Mouse (Mus musculus) limb, embryonic 13.5 days (tissue): ENCODE results near the gene Gosr1. TPM values are rescaled to one million over a fixed set of nuclear protein-coding genes. Genes with fewer than 3 reads are reported as not detected.

Experiments used
- ATAC-seq: fragments of 200-750 bp; cut with Nextera tagmentation; 2 replicates; pipeline ENCODE4 v1.8.0; 2017; ENCODE audit warnings: low read depth, moderate number of reproducible peaks, moderate TSS enrichment; ENCODE audit not compliant: low FRiP score
- H3K27ac ChIP-seq: fragments of 300-500 bp; sonication (generic); 2 replicates; pipeline ENCODE4 v1.5.1; 2015; ENCODE audit warnings: inconsistent platforms, mild to moderate bottlenecking, moderate library complexity
- H3K27me3 ChIP-seq: fragments of 300-500 bp; sonication (generic); 2 replicates; pipeline ENCODE4 v1.6.1; 2015; ENCODE audit warnings: mild to moderate bottlenecking, inconsistent platforms
- H3K36me3 ChIP-seq: fragments of 300-500 bp; sonication (generic); 2 replicates; pipeline ENCODE4 v1.6.1; 2015; ENCODE audit warnings: inconsistent platforms, mild to moderate bottlenecking, moderate library complexity
- H3K4me1 ChIP-seq: fragments of 300-500 bp; sonication (generic); 2 replicates; pipeline ENCODE4 v1.6.1; 2015; ENCODE audit warnings: inconsistent platforms
- H3K4me2 ChIP-seq: fragments of 300-500 bp; sonication (generic); replicated peaks from 2 replicates; pipeline ENCODE4 v1.6.1; 2015; ENCODE audit warnings: inconsistent platforms, mild to moderate bottlenecking, moderate library complexity
- H3K4me3 ChIP-seq: fragments of 300-500 bp; sonication (generic); 2 replicates; pipeline ENCODE4 v1.5.1; 2015; ENCODE audit warnings: moderate library complexity, mild to moderate bottlenecking, inconsistent platforms
- H3K9ac ChIP-seq: fragments of 300-500 bp; sonication (generic); 2 replicates; pipeline ENCODE4 v1.6.1; 2015; ENCODE audit warnings: mild to moderate bottlenecking, inconsistent platforms
- H3K9me3 ChIP-seq: fragments of 300-500 bp; sonication (generic); 2 replicates; pipeline ENCODE4 v1.6.1; 2016; ENCODE audit warnings: inconsistent platforms
- WGBS: fragments of 180-500 bp; shearing (Covaris S2); methylation state at CpG from one replicate; pipeline ENCODE4 v1.1.7; 2015; 5-methylcytosine and 5-hydroxymethylcytosine counted together
- polyA plus RNA-seq: library from polyadenylated mRNA; unstranded; fragments of >200 nt; fragmentation: Nextera tagmentation; extraction: Ambion mirVana; gene quantifications from 2 replicates; pipeline ENCODE4 v1.2.1, GENCODE M21; 2015

Gene Gosr1
- polyA plus RNA-seq, 1 experiment from 2014 or later = 24.0 TPM

GRCm38 (mm10) chr11:76775533-76775932 lies 12.2 kb upstream of the Gosr1 start:
- no peak for ATAC-seq
- H3K9ac ChIP-seq = no peak overlapping the region
- no peak overlapping the region for H3K4me2 ChIP-seq
- H3K27me3 ChIP-seq = no peaks in the 10 kb centered on the region
- no peaks in the 10 kb centered on the region for H3K9me3 ChIP-seq
- H3K36me3 ChIP-seq = peaks cover 9% of the 10 kb centered on the region
- no peak overlapping the region for H3K4me3 ChIP-seq
- no peak overlapping the region for H3K27ac ChIP-seq
- 85% methylated on average over 8 of the region's 8 CpGs for WGBS
- peaks cover 9% of the 10 kb centered on the region; the same call in 1 of the 2 replicates for H3K4me1 ChIP-seq

- no peak for ATAC-seq
- no peak overlapping the region for H3K4me2 ChIP-seq
- 60% methylated on average over 3 of the region's 3 CpGs for WGBS
Observed at GRCm38 (mm10) chr11:76773811-76774210, 10.4 kb upstream of the Gosr1 start.

GRCm38 (mm10) chr11:76770566-76770965 lies 7.2 kb upstream of the Gosr1 start:
- Histone ChIP-seq H3K4me1 (peaks cover 9% of the 10 kb centered on the region; the same call in 1 of the 2 replicates), H3K9ac (no peak overlapping the region), H3K4me3 (no peak overlapping the region), H3K27me3 (no peaks in the 10 kb centered on the region; the same call in 1 of the 2 replicates), H3K27ac (no peak overlapping the region), H3K4me2 (no peak overlapping the region), H3K9me3 (no peaks in the 10 kb centered on the region), H3K36me3 (no peaks in the 10 kb centered on the region)
- ATAC-seq = no peak
- 89% methylated on average over 5 of the region's 5 CpGs for WGBS

More at GRCm38 (mm10) chr11:76773811-76774210, 10.4 kb upstream of the Gosr1 start:
- Histone ChIP-seq H3K27me3 (no peaks in the 10 kb centered on the region), H3K9me3 (no peaks in the 10 kb centered on the region), H3K9ac (no peak overlapping the region), H3K4me1 (peaks cover 9% of the 10 kb centered on the region; the same call in 1 of the 2 replicates), H3K27ac (no peak overlapping the region), H3K4me3 (no peak overlapping the region), H3K36me3 (0 out of 2 replicates have a peak, but pooled peaks cover 2% of the 10 kb centered on the region)

DNA sequence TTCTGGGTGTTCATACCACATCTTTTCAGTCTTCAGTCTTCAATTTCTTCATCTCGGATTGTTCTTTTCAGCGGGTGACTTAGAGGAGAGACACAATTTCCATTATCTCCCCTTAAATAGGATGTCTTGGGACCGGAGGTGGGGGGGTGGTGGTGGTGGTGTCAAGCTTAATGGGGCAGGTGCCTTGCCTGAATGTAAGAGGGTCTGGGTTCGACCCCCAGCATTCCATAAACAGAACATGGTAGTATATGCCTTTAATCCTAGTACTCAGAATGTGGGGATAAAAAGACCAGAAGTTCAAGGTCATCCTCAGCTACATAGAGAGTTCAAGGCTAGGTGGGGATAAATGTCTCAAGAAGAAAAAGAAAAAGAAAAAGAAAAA lies 353 bp upstream of the Gosr1 start:
- WGBS = 11% methylated on average over 4 of the region's 4 CpGs
- ATAC-seq = peak; percentile 8; the same call in 1 of the 2 replicates

GRCm38 (mm10) chr11:76752276-76752675 lies 11.1 kb downstream of the Gosr1 start:
- no peaks in the 10 kb centered on the region for H3K9me3 ChIP-seq
- no peak overlapping the region for H3K9ac ChIP-seq
- no peak overlapping the region for H3K27ac ChIP-seq
- WGBS = 86% methylated on average over 3 of the region's 3 CpGs
- H3K4me2 ChIP-seq = no peak overlapping the region
- ATAC-seq = no peak
- H3K4me3 ChIP-seq = no peak overlapping the region
- no peaks in the 10 kb centered on the region for H3K4me1 ChIP-seq
- no peaks in the 10 kb centered on the region for H3K27me3 ChIP-seq
- peaks cover 81% of the 10 kb centered on the region for H3K36me3 ChIP-seq

More for the DNA sequence above, 353 bp upstream of the Gosr1 start:
- H3K4me3 ChIP-seq = peak overlapping the region; percentile 92
- H3K4me1 ChIP-seq = peaks cover 7% of the 10 kb centered on the region
- H3K36me3 ChIP-seq = peaks cover 20% of the 10 kb centered on the region
- H3K9me3 ChIP-seq = no peaks in the 10 kb centered on the region
- peak overlapping the region; percentile 77 for H3K4me2 ChIP-seq
- peak overlapping the region; percentile 94 for H3K9ac ChIP-seq
- H3K27me3 ChIP-seq = no peaks in the 10 kb centered on the region; the same call in 1 of the 2 replicates
- no peak overlapping the region for H3K27ac ChIP-seq

GRCm38 (mm10) chr11:76748819-76749218 lies 14.6 kb downstream of the Gosr1 start:
- H3K27me3 ChIP-seq = no peaks in the 10 kb centered on the region
- H3K27ac ChIP-seq = no peak overlapping the region
- 93% methylated on average over 9 of the region's 9 CpGs for WGBS
- H3K9me3 ChIP-seq = no peaks in the 10 kb centered on the region
- H3K9ac ChIP-seq = no peak overlapping the region
- no peaks in the 10 kb centered on the region for H3K4me1 ChIP-seq
- no peak overlapping the region for H3K4me3 ChIP-seq
- no peak overlapping the region for H3K4me2 ChIP-seq
- ATAC-seq = no peak
- peaks cover 79% of the 10 kb centered on the region for H3K36me3 ChIP-seq

DNA sequence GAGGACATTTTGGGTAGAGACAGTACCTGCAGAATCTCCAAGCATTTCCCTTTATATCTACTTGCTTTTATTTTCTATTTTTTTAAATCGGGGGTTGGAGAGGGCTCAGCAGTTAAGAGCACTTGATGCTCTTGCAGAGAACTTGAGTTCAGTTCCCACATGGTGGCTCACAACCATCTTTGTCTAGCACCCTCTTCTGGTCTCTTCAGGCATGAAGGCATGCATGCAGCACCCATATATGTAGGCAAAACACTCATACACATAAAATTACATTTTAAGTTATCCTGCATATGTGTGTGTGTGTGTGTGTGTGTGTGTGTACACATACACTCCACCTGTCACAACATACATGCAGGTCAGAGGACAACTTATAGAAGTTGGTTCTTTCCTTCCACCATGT lies 17.5 kb downstream of the Gosr1 start:
- H3K36me3 ChIP-seq = peaks cover 73% of the 10 kb centered on the region
- no peak overlapping the region for H3K27ac ChIP-seq
- ATAC-seq = no peak
- WGBS = 91% methylated on average over 1 of the region's 1 CpGs
- no peaks in the 10 kb centered on the region for H3K9me3 ChIP-seq
- H3K4me1 ChIP-seq = peaks cover 9% of the 10 kb centered on the region; the same call in 1 of the 2 replicates
- no peak overlapping the region for H3K9ac ChIP-seq
- no peak overlapping the region for H3K4me3 ChIP-seq
- no peak overlapping the region for H3K4me2 ChIP-seq
- no peaks in the 10 kb centered on the region for H3K27me3 ChIP-seq

- Histone ChIP-seq H3K27ac (no peak overlapping the region), H3K4me3 (no peak overlapping the region), H3K36me3 (peaks cover 66% of the 10 kb centered on the region), H3K9ac (no peak overlapping the region), H3K27me3 (no peaks in the 10 kb centered on the region), H3K4me1 (peaks cover 9% of the 10 kb centered on the region; the same call in 1 of the 2 replicates), H3K4me2 (no peak overlapping the region), H3K9me3 (no peaks in the 10 kb centered on the region)
- no peak for ATAC-seq
- 80% methylated on average over 7 of the region's 7 CpGs for WGBS
Observed at GRCm38 (mm10) chr11:76744550-76744949, 18.8 kb downstream of the Gosr1 start.

GRCm38 (mm10) chr11:76742511-76742910 lies 20.9 kb downstream of the Gosr1 start:
- no peak overlapping the region for H3K4me3 ChIP-seq
- no peaks in the 10 kb centered on the region for H3K27me3 ChIP-seq
- 85% methylated on average over 7 of the region's 7 CpGs for WGBS
- no peak overlapping the region for H3K4me2 ChIP-seq
- H3K27ac ChIP-seq = no peak overlapping the region
- ATAC-seq = no peak
- peaks cover 55% of the 10 kb centered on the region for H3K36me3 ChIP-seq
- H3K9ac ChIP-seq = no peak overlapping the region
- peaks cover 9% of the 10 kb centered on the region; the same call in 1 of the 2 replicates for H3K4me1 ChIP-seq
- no peaks in the 10 kb centered on the region for H3K9me3 ChIP-seq

DNA sequence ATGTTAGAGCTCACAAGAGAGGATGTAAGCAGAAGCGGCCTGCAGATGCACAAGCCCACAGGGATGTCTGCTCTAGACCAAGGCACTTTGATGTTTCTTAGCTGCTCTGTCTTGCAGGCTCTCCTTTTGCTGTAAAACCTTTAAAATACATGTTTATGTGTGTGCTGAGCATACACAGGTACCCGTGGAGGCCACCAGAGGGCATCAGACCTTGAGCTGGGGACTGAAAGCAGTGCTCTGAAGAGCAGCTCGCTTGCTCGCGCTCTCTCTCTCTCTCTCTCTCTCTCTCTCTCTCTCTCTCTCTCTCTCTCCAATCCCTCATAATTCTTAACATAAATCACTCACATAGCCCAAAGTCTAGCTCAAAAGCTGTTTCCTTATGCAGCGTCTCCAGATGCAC lies 24.3 kb downstream of the Gosr1 start:
- no peak for ATAC-seq
- Histone ChIP-seq H3K9ac (no peak overlapping the region), H3K4me3 (no peak overlapping the region), H3K27me3 (no peaks in the 10 kb centered on the region), H3K4me1 (peaks cover 9% of the 10 kb centered on the region; the same call in 1 of the 2 replicates), H3K4me2 (no peak overlapping the region), H3K36me3 (peaks cover 55% of the 10 kb centered on the region), H3K9me3 (no peaks in the 10 kb centered on the region), H3K27ac (no peak overlapping the region)
- 80% methylated on average over 6 of the region's 6 CpGs for WGBS

GRCm38 (mm10) chr11:76735753-76736324 lies 27.5 kb downstream of the Gosr1 start:
- Histone ChIP-seq H3K9me3 (no peaks in the 10 kb centered on the region), H3K4me2 (no peak overlapping the region), H3K27me3 (no peaks in the 10 kb centered on the region), H3K27ac (no peak overlapping the region), H3K4me3 (no peak overlapping the region), H3K9ac (no peak overlapping the region), H3K4me1 (no peaks in the 10 kb centered on the region), H3K36me3 (peaks cover 62% of the 10 kb centered on the region)
- ATAC-seq = no peak
- WGBS = 71% methylated on average over 4 of the region's 4 CpGs

DNA sequence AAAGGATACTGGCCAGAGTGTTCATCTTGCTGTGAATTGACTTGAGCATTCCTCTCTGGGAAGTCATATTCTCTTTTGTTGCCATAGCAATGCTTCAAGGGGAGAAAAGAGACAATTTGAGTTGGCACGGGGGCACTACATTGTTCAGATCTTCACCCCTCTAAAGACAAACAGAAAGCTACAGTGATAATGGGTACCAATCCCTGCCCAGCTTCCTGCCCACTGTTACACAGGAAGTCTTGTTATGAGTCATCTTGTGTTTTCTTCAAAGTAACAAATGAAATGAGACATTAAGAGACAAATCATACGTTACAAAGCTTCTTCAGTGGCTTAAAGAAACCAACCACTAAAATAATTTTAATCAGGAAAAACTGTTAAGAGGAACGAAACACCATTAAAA lies 28.8 kb downstream of the Gosr1 start:
- Histone ChIP-seq H3K4me3 (no peak overlapping the region), H3K4me1 (no peaks in the 10 kb centered on the region), H3K9ac (no peak overlapping the region), H3K36me3 (peaks cover 69% of the 10 kb centered on the region), H3K27ac (no peak overlapping the region), H3K4me2 (no peak overlapping the region), H3K9me3 (no peaks in the 10 kb centered on the region), H3K27me3 (no peaks in the 10 kb centered on the region)
- no peak for ATAC-seq
- WGBS = 86% methylated on average over 3 of the region's 3 CpGs

- Histone ChIP-seq H3K9ac (no peak overlapping the region), H3K27ac (no peak overlapping the region), H3K4me3 (no peak overlapping the region), H3K27me3 (no peaks in the 10 kb centered on the region), H3K4me1 (0 out of 2 replicates have a peak, but pooled peaks cover 1% of the 10 kb centered on the region), H3K4me2 (no peak overlapping the region), H3K9me3 (no peaks in the 10 kb centered on the region), H3K36me3 (peaks cover 77% of the 10 kb centered on the region)
- WGBS = 90% methylated on average over 3 of the region's 3 CpGs
- no peak for ATAC-seq
Observed at GRCm38 (mm10) chr11:76730650-76731049, 32.7 kb downstream of the Gosr1 start.
